Mouse (Mus musculus) liver, embryonic 16.5 days (tissue): ENCODE data around the gene Hyal6. TPM values are rescaled to one million over a fixed set of nuclear protein-coding genes. Genes with fewer than 3 reads are reported as not detected.

Source experiments
- ATAC-seq: fragments of 200-750 bp; cut with Nextera tagmentation; 2 replicates; pipeline ENCODE4 v1.8.0; 2017; ENCODE audit warnings: low read depth, mild to moderate bottlenecking, moderate number of reproducible peaks, moderate library complexity
- H3K27ac ChIP-seq: fragments of 300-500 bp; sonication (generic); 2 replicates; pipeline ENCODE4 v1.5.1; 2014; ENCODE audit warnings: mild to moderate bottlenecking, low read length
- H3K27me3 ChIP-seq: fragments of 300-500 bp; sonication (generic); 2 replicates; pipeline ENCODE4 v1.6.1; 2014; ENCODE audit warnings: low read depth, low read length, mixed read lengths; ENCODE audit not compliant: control insufficient read depth, insufficient read depth
- H3K36me3 ChIP-seq: fragments of 300-500 bp; sonication (generic); 2 replicates; pipeline ENCODE4 v1.6.1; 2014; ENCODE audit warnings: mild to moderate bottlenecking; ENCODE audit not compliant: control insufficient read depth, insufficient read depth
- H3K4me1 ChIP-seq: fragments of 300-500 bp; sonication (generic); 2 replicates; pipeline ENCODE4 v1.6.1; 2014; ENCODE audit warnings: low read depth, low read length, mixed read lengths; ENCODE audit not compliant: control insufficient read depth
- H3K4me2 ChIP-seq: fragments of 300-500 bp; sonication (generic); 2 replicates; pipeline ENCODE4 v1.6.1; 2014; ENCODE audit warnings: low read depth, low read length, mixed read lengths
- H3K4me3 ChIP-seq: fragments of 300-500 bp; sonication (generic); 2 replicates; pipeline ENCODE4 v1.5.1; 2014; ENCODE audit warnings: low read depth, mild to moderate bottlenecking, low read length
- H3K9ac ChIP-seq: fragments of 300-500 bp; sonication (generic); 2 replicates; pipeline ENCODE4 v1.6.1; 2014; ENCODE audit warnings: low read depth, low read length
- H3K9me3 ChIP-seq: fragments of 300-500 bp; sonication (generic); replicated peaks from 2 replicates; pipeline ENCODE4 v1.6.1; 2016; ENCODE audit warnings: low read length; ENCODE audit not compliant: control insufficient read depth
- WGBS: fragments of 180-500 bp; shearing (Covaris S2); extraction: QIAGEN DNeasy Blood & Tissue Kit; methylation state at CpG from one replicate; pipeline ENCODE4 v1.1.7; 2014; ENCODE audit not compliant: insufficient replicate concordance; 5-methylcytosine and 5-hydroxymethylcytosine counted together
- polyA plus RNA-seq: library from polyadenylated mRNA; unstranded; fragments of >200 nt; fragmentation: Nextera tagmentation; extraction: Ambion mirVana; gene quantifications from 2 replicates; pipeline ENCODE4 v1.2.1, GENCODE M21; 2015

Hyal6 gene
- 0.04 TPM in 1 of 2 replicates, not detected in the other for polyA plus RNA-seq

- no peak within 1 kb of the TSS for H3K4me3 ChIP-seq
- H3K4me2 ChIP-seq = no peak within 1 kb of the TSS
- H3K4me1 ChIP-seq = no peaks in the 10 kb centered on the region
- no peaks in the 10 kb centered on the region for H3K9me3 ChIP-seq
- H3K9ac ChIP-seq = no peak within 1 kb of the TSS
- no peaks in the 10 kb centered on the region for H3K27me3 ChIP-seq
- H3K27ac ChIP-seq = no peak within 1 kb of the TSS
- H3K36me3 ChIP-seq = no peaks in the 10 kb centered on the region
- ATAC-seq = no peak
- WGBS = 41% methylated on average over 3 of the region's 3 CpGs
These were observed at the start of gene Hyal6 for GRCm38 (mm10) chr6:24732945-24733344. Gene Hyal6, plus strand, starts transcription at chr6:24733245.

GRCm38 (mm10) chr6:24687871-24688270, 45.2 kb upstream of the Hyal6 start:
- H3K36me3 ChIP-seq = no peaks in the 10 kb centered on the region
- no peaks in the 10 kb centered on the region for H3K9me3 ChIP-seq
- H3K9ac ChIP-seq = no peak overlapping the region
- no peaks in the 10 kb centered on the region for H3K27me3 ChIP-seq
- no peak overlapping the region for H3K4me3 ChIP-seq
- no peak overlapping the region for H3K4me2 ChIP-seq
- WGBS = 49% methylated on average over 1 of the region's 1 CpGs
- no peak for ATAC-seq
- no peaks in the 10 kb centered on the region for H3K4me1 ChIP-seq
- H3K27ac ChIP-seq = no peak overlapping the region

GRCm38 (mm10) chr6:24694455-24695410, 38.3 kb upstream of the Hyal6 start:
- no peak overlapping the region for H3K4me2 ChIP-seq
- 61% methylated on average over 11 of the region's 11 CpGs for WGBS
- H3K27me3 ChIP-seq = no peaks in the 10 kb centered on the region
- no peaks in the 10 kb centered on the region for H3K4me1 ChIP-seq
- H3K9ac ChIP-seq = no peak overlapping the region
- no peaks in the 10 kb centered on the region for H3K9me3 ChIP-seq
- H3K36me3 ChIP-seq = no peaks in the 10 kb centered on the region
- no peak for ATAC-seq
- no peak overlapping the region for H3K4me3 ChIP-seq
- H3K27ac ChIP-seq = no peak overlapping the region

GRCm38 (mm10) chr6:24696117-24696516, 36.9 kb upstream of the Hyal6 start:
- Histone ChIP-seq H3K4me3 (no peak overlapping the region), H3K9me3 (no peaks in the 10 kb centered on the region), H3K36me3 (no peaks in the 10 kb centered on the region), H3K4me2 (no peak overlapping the region), H3K9ac (no peak overlapping the region), H3K27me3 (no peaks in the 10 kb centered on the region), H3K27ac (no peak overlapping the region), H3K4me1 (no peaks in the 10 kb centered on the region)
- no peak for ATAC-seq
- 62% methylated on average over 4 of the region's 4 CpGs for WGBS

- no peak for ATAC-seq
- no peak overlapping the region for H3K4me2 ChIP-seq
- no peaks in the 10 kb centered on the region for H3K4me1 ChIP-seq
- no peaks in the 10 kb centered on the region for H3K27me3 ChIP-seq
- no peak overlapping the region for H3K9ac ChIP-seq
- no peak overlapping the region for H3K27ac ChIP-seq
- H3K9me3 ChIP-seq = no peaks in the 10 kb centered on the region
- no peaks in the 10 kb centered on the region for H3K36me3 ChIP-seq
- WGBS = 64% methylated on average over 5 of the region's 5 CpGs
- H3K4me3 ChIP-seq = no peak overlapping the region
These were observed 35.8 kb upstream of the Hyal6 start for GRCm38 (mm10) chr6:24697216-24697615.

GRCm38 (mm10) chr6:24707090-24707489, 26.0 kb upstream of the Hyal6 start:
- Histone ChIP-seq H3K36me3 (no peaks in the 10 kb centered on the region), H3K27me3 (no peaks in the 10 kb centered on the region), H3K4me2 (no peak overlapping the region), H3K4me3 (no peak overlapping the region), H3K27ac (no peak overlapping the region), H3K9ac (no peak overlapping the region), H3K4me1 (no peaks in the 10 kb centered on the region), H3K9me3 (no peaks in the 10 kb centered on the region)
- 65% methylated on average over 5 of the region's 5 CpGs for WGBS
- no peak for ATAC-seq

- Histone ChIP-seq H3K4me3 (no peak overlapping the region), H3K27me3 (no peaks in the 10 kb centered on the region), H3K9me3 (no peaks in the 10 kb centered on the region), H3K27ac (no peak overlapping the region), H3K4me2 (no peak overlapping the region), H3K4me1 (no peaks in the 10 kb centered on the region), H3K36me3 (no peaks in the 10 kb centered on the region), H3K9ac (no peak overlapping the region)
- no peak for ATAC-seq
- WGBS = 47% methylated on average over 2 of the region's 2 CpGs
These were observed 25.5 kb upstream of the Hyal6 start for GRCm38 (mm10) chr6:24707499-24707898.

GRCm38 (mm10) chr6:24721317-24722099, 11.5 kb upstream of the Hyal6 start:
- Histone ChIP-seq H3K4me2 (no peak overlapping the region), H3K4me1 (no peaks in the 10 kb centered on the region), H3K4me3 (no peak overlapping the region), H3K27me3 (no peaks in the 10 kb centered on the region), H3K36me3 (no peaks in the 10 kb centered on the region), H3K9me3 (no peaks in the 10 kb centered on the region), H3K27ac (no peak overlapping the region), H3K9ac (no peak overlapping the region)
- WGBS = 22% methylated on average over 13 of the region's 13 CpGs
- no peak for ATAC-seq

- H3K27me3 ChIP-seq = no peaks in the 10 kb centered on the region
- H3K27ac ChIP-seq = no peak overlapping the region
- no peak overlapping the region for H3K4me3 ChIP-seq
- H3K9me3 ChIP-seq = no peaks in the 10 kb centered on the region
- no peaks in the 10 kb centered on the region for H3K36me3 ChIP-seq
- no peak overlapping the region for H3K4me2 ChIP-seq
- 11% methylated on average over 1 of the region's 1 CpGs for WGBS
- H3K4me1 ChIP-seq = no peaks in the 10 kb centered on the region
- ATAC-seq = no peak
- H3K9ac ChIP-seq = no peak overlapping the region
These were observed 4.9 kb upstream of the Hyal6 start for GRCm38 (mm10) chr6:24728130-24728529.
